Mouse (Mus musculus): ENCODE data around the gene Pih1d1.

DNA sequence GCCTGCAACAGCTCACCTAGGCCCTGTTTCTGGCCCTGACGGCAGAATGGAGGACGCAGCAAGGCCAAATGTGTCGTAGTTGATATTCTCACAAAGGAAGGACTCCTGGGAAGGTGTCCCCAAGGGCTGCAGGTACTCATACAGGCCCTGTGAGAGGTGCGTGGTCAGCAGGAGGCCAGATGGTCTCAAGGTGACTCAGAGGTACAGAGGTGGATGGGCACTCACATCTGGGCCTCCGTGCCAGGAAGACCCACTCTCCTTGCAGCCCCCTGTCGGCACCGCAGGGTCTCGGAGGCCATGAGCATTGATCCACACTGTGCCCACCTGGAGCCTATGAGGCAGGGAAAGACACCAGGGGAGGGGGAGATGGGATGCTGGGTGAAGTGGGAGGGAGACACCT, 8.6 kb upstream of the Pih1d1 start:
- TF ChIP-seq EP300 (IDR thresholded peaks at IDR 0.05; ENCODE audit: low read depth) (no peak), CTCF (IDR thresholded peaks at IDR 0.05; ENCODE audit: low read depth) (no peak)

Data from heart, postnatal 0 days (tissue).